ENCODE assay signal across 16 mouse cellular contexts in genomic region chr7:56938020-56938419, GRCm38 (mm10).
DNase-seq lines count a peak whose midpoint lies in the region; ATAC-seq and TF ChIP-seq lines count a peak whose summit lies in the region.
"Had no signal": no experiment of that assay in that cellular context is flagged by ENCODE, and none has a peak within 500 bp of the region (broad histone marks: within the 10 kb centered on the region; RNA-seq: fewer than 3 reads in every experiment).

No protein-coding gene starts in this region.

- H3K4me2 ChIP-seq in heart, embryonic 12.5 days: no peak overlapping the region
- H3K4me2 ChIP-seq in liver, postnatal 0 days (ENCODE audit: low read depth, low read length): no peak overlapping the region
- H3K4me2 ChIP-seq: embryonic facial prominence, embryonic 15.5 days; hindbrain, embryonic 15.5 days; limb, embryonic 13.5 days; lung, embryonic 15.5 days; neural tube, embryonic 12.5 days; stomach, embryonic 15.5 days had no signal

- TF ChIP-seq CTCF in heart, adult 2 months (IDR thresholded peaks at IDR 0.05): peak; percentile 54
- peak; percentile 45 for TF ChIP-seq CTCF in liver, postnatal 0 days (IDR thresholded peaks at IDR 0.05; ENCODE audit: low read depth)
- peak in 1 of 3 experiments; percentile 5; a peak in 1 of 6 replicates for TF ChIP-seq CTCF in MEL (IDR thresholded peaks at IDR 0.05 in 2 of 3, conservative IDR thresholded peaks at IDR 0.05 in 1 of 3; ENCODE audit: control insufficient read depth in 1 of 3, insufficient read depth in 1 of 3, low read depth in 2 of 3, low read length in 3 of 3, poor library complexity in 1 of 3, severe bottlenecking in 1 of 3)

- no peak for DNase-seq in heart, adult 2 months
- no peak for DNase-seq in liver, postnatal 0 days
- DNase-seq in liver: no peak
- DNase-seq in MEL (ENCODE audit: low read depth, low spot score): peak; percentile 3
- peak; percentile 11 for DNase-seq in retina, postnatal 1 day
- DNase-seq in ovary, adult 18-20 months (ENCODE audit: low spot score): no peak
- DNase-seq: cerebellum, postnatal 25 days; kidney, adult 9 months; thymus, postnatal 25 days had no signal

- no peaks in the 10 kb centered on the region for H3K4me1 ChIP-seq in heart, adult 2 months (ENCODE audit: control insufficient read depth, insufficient read depth, low read length)
- H3K4me1 ChIP-seq in heart, embryonic 12.5 days (replicated peaks): no peaks in the 10 kb centered on the region
- H3K4me1 ChIP-seq in liver, postnatal 0 days (ENCODE audit: insufficient read depth): no peaks in the 10 kb centered on the region
- no peaks in the 10 kb centered on the region for H3K4me1 ChIP-seq in MEL (ENCODE audit: control insufficient read depth in 1 of 2, insufficient read depth in 2 of 2, low read length in 2 of 2)
- H3K4me1 ChIP-seq: embryonic facial prominence, embryonic 15.5 days; hindbrain, embryonic 15.5 days; limb, embryonic 13.5 days; lung, embryonic 15.5 days; neural tube, embryonic 12.5 days; stomach, embryonic 15.5 days had no signal

- intact Hi-C loops in heart, adult 2 months (cut with DNase I): no loop called here

- no peak for TF ChIP-seq EP300 in heart, adult 2 months (IDR thresholded peaks at IDR 0.05; ENCODE audit: insufficient read depth, low read depth, low read length)
- TF ChIP-seq EP300 in liver, postnatal 0 days (IDR thresholded peaks at IDR 0.05; ENCODE audit: low read depth): no peak
- no peak for TF ChIP-seq EP300 in MEL (IDR thresholded peaks at IDR 0.05; ENCODE audit: low read depth in 1 of 2, low read length in 2 of 2)

- TF ChIP-seq RAD21 in MEL (IDR thresholded peaks at IDR 0.05; ENCODE audit: low read depth, low read length): no peak

- H3K79me2 ChIP-seq in heart, adult 2 months (replicated peaks; ENCODE audit: control insufficient read depth, insufficient read depth, low read length): no peaks in the 10 kb centered on the region
- no peaks in the 10 kb centered on the region for H3K79me2 ChIP-seq in MEL (ENCODE audit: control insufficient read depth, insufficient read depth, low read length, poor library complexity)

- H3K27me3 ChIP-seq in heart, adult 2 months (ENCODE audit: control insufficient read depth, insufficient read depth, low read length): no peaks in the 10 kb centered on the region
- H3K27me3 ChIP-seq in heart, embryonic 12.5 days (replicated peaks): no peaks in the 10 kb centered on the region
- no peaks in the 10 kb centered on the region for H3K27me3 ChIP-seq in liver, postnatal 0 days (ENCODE audit: insufficient read depth, low read length)
- H3K27me3 ChIP-seq in MEL (ENCODE audit: control insufficient read depth in 1 of 2, insufficient read depth in 2 of 2, low read length in 2 of 2): no peaks in the 10 kb centered on the region
- H3K27me3 ChIP-seq: embryonic facial prominence, embryonic 15.5 days; hindbrain, embryonic 15.5 days; limb, embryonic 13.5 days; lung, embryonic 15.5 days; neural tube, embryonic 12.5 days; stomach, embryonic 15.5 days had no signal

- ATAC-seq in heart, embryonic 12.5 days (ENCODE audit: insufficient number of reproducible peaks, low FRiP score): no peak
- ATAC-seq in liver, postnatal 0 days: no peak

- 73% methylated on average over 5 of the region's 5 CpGs for WGBS in heart, adult 2 months
- 68% methylated on average over 5 of the region's 5 CpGs for WGBS in heart, embryonic 12.5 days
- 70% methylated on average over 5 of the region's 5 CpGs for WGBS in liver, postnatal 0 days (ENCODE audit: insufficient replicate concordance)

- no peak overlapping the region for H3K27ac ChIP-seq in heart, adult 2 months
- no peak overlapping the region for H3K27ac ChIP-seq in heart, embryonic 12.5 days (ENCODE audit: poor library complexity, severe bottlenecking)
- no peak overlapping the region for H3K27ac ChIP-seq in liver, postnatal 0 days (ENCODE audit: low read depth)
- no peak overlapping the region for H3K27ac ChIP-seq in MEL (ENCODE audit: control insufficient read depth, low read depth, low read length)
- H3K27ac ChIP-seq: embryonic facial prominence, embryonic 15.5 days; hindbrain, embryonic 15.5 days; limb, embryonic 13.5 days; lung, embryonic 15.5 days; neural tube, embryonic 12.5 days; stomach, embryonic 15.5 days had no signal

- no peaks in the 10 kb centered on the region for H3K36me3 ChIP-seq in heart, adult 2 months (ENCODE audit: control insufficient read depth, insufficient read depth, low read length)
- H3K36me3 ChIP-seq in heart, embryonic 12.5 days: no peaks in the 10 kb centered on the region
- no peaks in the 10 kb centered on the region for H3K36me3 ChIP-seq in liver, postnatal 0 days (replicated peaks; ENCODE audit: insufficient read depth, low read length)
- no peaks in the 10 kb centered on the region for H3K36me3 ChIP-seq in MEL (ENCODE audit: control insufficient read depth in 1 of 2, insufficient read depth in 2 of 2, low read length in 2 of 2)
- H3K36me3 ChIP-seq: embryonic facial prominence, embryonic 15.5 days; hindbrain, embryonic 15.5 days; limb, embryonic 13.5 days; lung, embryonic 15.5 days; neural tube, embryonic 12.5 days; stomach, embryonic 15.5 days had no signal

- TF ChIP-seq POLR2A in heart, adult 2 months (IDR thresholded peaks at IDR 0.05; ENCODE audit: insufficient read depth, low read depth, low read length): no peak
- TF ChIP-seq POLR2A in MEL (IDR thresholded peaks at IDR 0.05; ENCODE audit: control insufficient read depth in 1 of 2, insufficient read depth in 1 of 2, low read depth in 1 of 2, low read length in 2 of 2, poor library complexity in 1 of 2): no peak

- no peak overlapping the region for H3K9ac ChIP-seq in heart, adult 2 months (ENCODE audit: low read depth, low read length)
- H3K9ac ChIP-seq in heart, embryonic 12.5 days: no peak overlapping the region
- no peak overlapping the region for H3K9ac ChIP-seq in liver, postnatal 0 days (replicated peaks)
- H3K9ac ChIP-seq in MEL (ENCODE audit: control insufficient read depth, low read depth, low read length, poor library complexity, severe bottlenecking): no peak overlapping the region
- H3K9ac ChIP-seq: embryonic facial prominence, embryonic 15.5 days; hindbrain, embryonic 15.5 days; limb, embryonic 13.5 days; lung, embryonic 15.5 days; neural tube, embryonic 12.5 days; stomach, embryonic 15.5 days had no signal

- peaks cover 9% of the 10 kb centered on the region for H3K9me3 ChIP-seq in heart, embryonic 12.5 days (replicated peaks)
- no peaks in the 10 kb centered on the region for H3K9me3 ChIP-seq in liver, postnatal 0 days (ENCODE audit: low read length)
- no peaks in the 10 kb centered on the region for H3K9me3 ChIP-seq in MEL (replicated peaks; ENCODE audit: insufficient read depth, low read length)
- H3K9me3 ChIP-seq: embryonic facial prominence, embryonic 15.5 days; hindbrain, embryonic 15.5 days; limb, embryonic 13.5 days; lung, embryonic 15.5 days; neural tube, embryonic 12.5 days; stomach, embryonic 15.5 days had no signal

- no peak overlapping the region for H3K4me3 ChIP-seq in heart, adult 2 months
- no peak overlapping the region for H3K4me3 ChIP-seq in heart, embryonic 12.5 days
- H3K4me3 ChIP-seq in liver, postnatal 0 days (ENCODE audit: low read depth, low read length): no peak overlapping the region
- no peak overlapping the region for H3K4me3 ChIP-seq in MEL (ENCODE audit: control insufficient read depth in 1 of 2, insufficient read depth in 1 of 2, low read depth in 2 of 2, low read length in 2 of 2)
- H3K4me3 ChIP-seq: embryonic facial prominence, embryonic 15.5 days; hindbrain, embryonic 15.5 days; limb, embryonic 13.5 days; lung, embryonic 15.5 days; neural tube, embryonic 12.5 days; stomach, embryonic 15.5 days had no signal

TF ChIP-seq in MEL, 35 proteins besides CTCF, POLR2A, EP300 and RAD21:
- TF ChIP-seq TCF12 (IDR thresholded peaks at IDR 0.05; ENCODE audit: low read depth, low read length) (no peak), CHD1 (IDR thresholded peaks at IDR 0.05; ENCODE audit: low read depth, low read length) (no peak), USF2 (IDR thresholded peaks at IDR 0.05; ENCODE audit: borderline replicate concordance in 1 of 2, insufficient read depth in 1 of 2, low read depth in 1 of 2, low read length in 2 of 2) (no peak), MXI1 (IDR thresholded peaks at IDR 0.05; ENCODE audit: low read depth, low read length) (no peak), HCFC1 (IDR thresholded peaks at IDR 0.05; ENCODE audit: low read depth, low read length) (no peak), NELFE (IDR thresholded peaks at IDR 0.05; ENCODE audit: low read depth, low read length) (no peak), MAFK (IDR thresholded peaks at IDR 0.05; ENCODE audit: borderline replicate concordance, low read depth, low read length) (no peak), TBP (IDR thresholded peaks at IDR 0.05; ENCODE audit: low read depth, low read length) (no peak), ZC3H11A (IDR thresholded peaks at IDR 0.05; ENCODE audit: low read depth, low read length) (no peak), MAZ (IDR thresholded peaks at IDR 0.05; ENCODE audit: low read depth, low read length) (no peak), SMC3 (IDR thresholded peaks at IDR 0.05; ENCODE audit: low read depth, low read length) (no peak), MYB (IDR thresholded peaks at IDR 0.05; ENCODE audit: low read depth, low read length) (no peak)

Comparison
In these comparisons a context has a peak if more than half of its experiments do, and no peak if none do; other contexts are left out.
1. DNase-seq: peak in MEL (single experiment) and retina, postnatal 1 day (single experiment); none in heart, adult 2 months (0 of 2), liver, postnatal 0 days (single experiment), liver (single experiment) and ovary, adult 18-20 months (single experiment).